Mouse (Mus musculus): Measurements from ENCODE around the gene Gm13694. TPM values are rescaled to one million over a fixed set of nuclear protein-coding genes. Genes with fewer than 3 reads are reported as not detected.
"Not testable (repeated sequence)": the region's sequence is repeated elsewhere in the genome, so short reads cannot be mapped to it uniquely, and the experiment has no call there.

The Gm13694 gene
- polyA plus RNA-seq, 1 experiment from 2014 or later, result not detected

DNA sequence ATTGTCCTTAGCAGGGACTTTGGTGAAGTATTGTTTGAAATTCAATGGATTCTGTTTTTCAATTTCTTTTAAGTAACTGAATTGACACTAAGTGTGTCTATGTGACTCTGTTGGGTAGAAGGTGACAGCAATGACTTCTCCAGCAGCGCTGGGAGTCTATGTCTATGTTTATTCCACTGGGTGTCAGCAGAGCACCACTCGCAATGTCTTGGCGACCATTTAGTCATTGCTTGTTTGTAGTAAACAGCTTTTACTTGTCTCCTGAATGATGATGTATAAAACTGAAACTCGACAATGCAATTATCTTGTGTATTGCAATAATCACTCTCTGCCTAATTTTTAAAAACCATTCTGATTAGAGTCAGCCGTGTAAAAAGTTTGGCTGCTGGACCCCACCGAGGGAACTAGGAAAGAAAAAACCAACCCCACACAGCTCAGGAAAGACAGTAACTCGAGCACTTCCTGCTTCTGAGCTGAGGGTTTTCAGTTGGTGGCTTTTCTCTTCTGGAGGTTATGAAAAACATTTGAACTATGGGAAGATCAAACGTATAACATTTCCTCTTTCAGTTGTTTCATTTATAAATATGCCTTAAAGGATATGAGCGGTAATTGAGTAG, 15.0 kb downstream of the Gm13694 start:
- 53% methylated on average over 8 of the region's 9 CpGs for WGBS
- not testable (repeated sequence) for H3K9ac ChIP-seq (replicated peaks); H3K4me2 ChIP-seq; H3K27ac ChIP-seq; ATAC-seq (ENCODE audit: insufficient number of reproducible peaks, insufficient read depth, low FRiP score, low TSS enrichment, low read depth); H3K4me3 ChIP-seq (replicated peaks); H3K9me3 ChIP-seq; H3K27me3 ChIP-seq; H3K36me3 ChIP-seq; H3K4me1 ChIP-seq (replicated peaks)

DNA sequence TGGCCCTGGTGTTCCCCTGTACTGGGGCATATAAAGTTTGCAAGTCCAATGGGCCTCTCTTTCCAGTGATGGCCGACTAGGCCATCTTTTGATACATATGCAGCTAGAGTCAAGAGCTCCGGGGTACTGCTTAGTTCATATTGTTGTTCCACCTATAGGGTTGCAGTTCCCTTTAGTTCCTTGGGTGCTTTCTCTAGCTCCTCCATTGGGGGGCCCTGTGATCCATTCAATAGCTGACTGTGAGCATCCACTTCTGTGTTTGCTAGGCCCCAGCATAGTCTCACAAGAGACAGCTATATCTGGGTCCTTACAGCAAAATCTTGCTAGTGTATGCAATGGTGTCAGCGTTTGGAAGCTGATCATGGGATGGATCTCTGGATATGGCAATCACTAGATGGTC, 15.8 kb downstream of the Gm13694 start:
- not testable (repeated sequence) for H3K9me3 ChIP-seq; H3K36me3 ChIP-seq; H3K27ac ChIP-seq; H3K4me2 ChIP-seq; H3K9ac ChIP-seq (replicated peaks); ATAC-seq (ENCODE audit: insufficient number of reproducible peaks, insufficient read depth, low FRiP score, low TSS enrichment, low read depth); H3K4me1 ChIP-seq (replicated peaks); H3K27me3 ChIP-seq; H3K4me3 ChIP-seq (replicated peaks)
- 100% methylated on average over 1 of the region's 3 CpGs for WGBS

DNA sequence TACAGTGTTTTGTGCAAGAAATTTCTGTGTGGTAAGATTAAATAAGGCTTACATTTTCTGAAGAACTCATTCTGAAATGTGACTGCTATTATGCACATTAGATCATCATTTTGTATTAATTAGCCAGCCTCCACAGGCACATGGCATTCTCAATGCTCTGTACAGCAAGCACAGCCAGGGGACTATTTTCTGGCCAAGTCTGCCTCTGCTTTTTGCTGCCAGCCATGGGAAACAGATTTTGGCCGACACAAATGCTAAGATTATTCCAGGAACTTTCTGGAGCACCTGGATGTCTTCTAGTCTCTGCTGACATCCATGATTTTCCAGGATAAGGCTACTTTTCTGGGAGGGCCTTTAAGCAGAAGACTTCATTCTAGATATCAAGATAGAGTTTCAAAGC, 30.2 kb downstream of the Gm13694 start:
- H3K4me1 ChIP-seq (replicated peaks), result no peaks in the 10 kb centered on the region
- 75% methylated on average over 1 of the region's 1 CpGs for WGBS
- H3K36me3 ChIP-seq, result no peaks in the 10 kb centered on the region
- H3K9me3 ChIP-seq, result no peaks in the 10 kb centered on the region
- ATAC-seq (ENCODE audit: insufficient number of reproducible peaks, insufficient read depth, low FRiP score, low TSS enrichment, low read depth), result no peak
- H3K27ac ChIP-seq, result no peak overlapping the region
- H3K4me3 ChIP-seq (replicated peaks), result no peak overlapping the region
- no peaks in the 10 kb centered on the region for H3K27me3 ChIP-seq
- no peak overlapping the region for H3K9ac ChIP-seq (replicated peaks)
- no peak overlapping the region for H3K4me2 ChIP-seq

DNA sequence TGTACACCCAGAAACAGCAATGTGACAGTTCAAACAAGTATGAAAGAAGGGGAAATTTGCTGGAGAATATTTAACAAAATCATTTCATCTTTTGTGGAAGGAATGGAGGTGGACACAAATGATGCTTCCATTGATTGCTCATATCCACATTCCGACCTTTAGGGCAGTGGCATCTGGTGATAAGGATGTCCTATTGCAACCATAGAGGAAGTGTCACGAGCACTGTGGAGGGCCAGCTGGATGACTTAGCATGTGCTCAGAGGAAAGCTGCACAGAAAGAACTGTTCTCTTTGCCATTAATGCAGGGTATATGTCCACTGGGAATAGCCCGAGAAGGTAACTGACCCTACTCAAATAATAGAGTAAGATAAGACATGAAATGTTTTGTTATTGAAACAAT, 31.1 kb downstream of the Gm13694 start:
- no peak overlapping the region for H3K27ac ChIP-seq
- H3K4me1 ChIP-seq (replicated peaks), result no peaks in the 10 kb centered on the region
- no peak overlapping the region for H3K4me2 ChIP-seq
- no peak overlapping the region for H3K9ac ChIP-seq (replicated peaks)
- no peak overlapping the region for H3K4me3 ChIP-seq (replicated peaks)
- ATAC-seq (ENCODE audit: insufficient number of reproducible peaks, insufficient read depth, low FRiP score, low TSS enrichment, low read depth), result no peak
- no peaks in the 10 kb centered on the region for H3K9me3 ChIP-seq
- no peaks in the 10 kb centered on the region for H3K27me3 ChIP-seq
- WGBS, result 80% methylated on average over 3 of the region's 3 CpGs
- no peaks in the 10 kb centered on the region for H3K36me3 ChIP-seq

DNA sequence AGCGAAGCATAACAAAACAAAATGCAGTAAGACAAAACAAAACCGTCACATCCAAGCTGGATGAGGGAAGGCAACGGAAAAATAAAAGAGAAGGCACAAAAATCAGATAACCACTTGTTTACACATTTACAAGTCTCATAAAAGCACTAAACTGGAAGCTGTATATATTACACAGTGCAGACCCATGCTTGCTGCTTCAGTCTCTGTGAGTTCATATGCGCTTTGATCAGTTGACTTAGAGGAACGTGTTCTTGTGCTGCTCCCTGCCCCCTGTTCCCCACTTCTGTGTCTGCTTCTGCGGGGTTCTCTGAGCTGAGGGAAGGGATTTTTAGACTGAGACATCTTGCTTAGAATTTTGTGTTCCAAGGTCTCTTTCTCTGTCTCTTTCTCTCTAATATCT, 35.8 kb downstream of the Gm13694 start:
- Histone ChIP-seq H3K4me3 (replicated peaks) (no peak overlapping the region), H3K4me2 (no peak overlapping the region), H3K27ac (no peak overlapping the region), H3K9ac (replicated peaks) (no peak overlapping the region), H3K4me1 (replicated peaks) (no peaks in the 10 kb centered on the region), H3K36me3 (no peaks in the 10 kb centered on the region), H3K9me3 (no peaks in the 10 kb centered on the region), H3K27me3 (no peaks in the 10 kb centered on the region)
- 50% methylated on average over 6 of the region's 6 CpGs for WGBS
- ATAC-seq (ENCODE audit: insufficient number of reproducible peaks, insufficient read depth, low FRiP score, low TSS enrichment, low read depth), result no peak

DNA sequence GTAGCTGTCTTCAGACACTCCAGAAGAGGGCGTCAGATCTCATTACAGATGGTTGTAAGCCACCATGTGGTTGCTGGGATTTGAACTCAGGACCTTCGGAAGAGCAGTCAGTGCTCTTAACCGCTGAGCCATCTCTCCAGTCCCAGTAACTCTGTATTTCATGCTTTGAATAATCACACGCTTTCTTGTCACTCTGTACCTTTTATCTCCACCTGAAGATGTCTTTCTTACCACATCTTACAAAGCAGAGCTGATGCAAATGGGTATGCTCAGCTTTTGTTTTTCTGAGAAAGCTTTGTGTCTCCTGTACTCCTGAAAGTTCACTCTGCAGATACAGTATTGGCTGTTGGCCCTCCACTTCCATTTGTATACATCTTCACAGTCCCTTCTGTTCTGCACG, 37.6 kb downstream of the Gm13694 start:
- not testable (repeated sequence) for H3K9ac ChIP-seq (replicated peaks); H3K4me1 ChIP-seq (replicated peaks); H3K27ac ChIP-seq; H3K4me3 ChIP-seq (replicated peaks); ATAC-seq (ENCODE audit: insufficient number of reproducible peaks, insufficient read depth, low FRiP score, low TSS enrichment, low read depth); H3K9me3 ChIP-seq; H3K4me2 ChIP-seq; H3K36me3 ChIP-seq; H3K27me3 ChIP-seq
- WGBS, result 74% methylated on average over 5 of the region's 5 CpGs

DNA sequence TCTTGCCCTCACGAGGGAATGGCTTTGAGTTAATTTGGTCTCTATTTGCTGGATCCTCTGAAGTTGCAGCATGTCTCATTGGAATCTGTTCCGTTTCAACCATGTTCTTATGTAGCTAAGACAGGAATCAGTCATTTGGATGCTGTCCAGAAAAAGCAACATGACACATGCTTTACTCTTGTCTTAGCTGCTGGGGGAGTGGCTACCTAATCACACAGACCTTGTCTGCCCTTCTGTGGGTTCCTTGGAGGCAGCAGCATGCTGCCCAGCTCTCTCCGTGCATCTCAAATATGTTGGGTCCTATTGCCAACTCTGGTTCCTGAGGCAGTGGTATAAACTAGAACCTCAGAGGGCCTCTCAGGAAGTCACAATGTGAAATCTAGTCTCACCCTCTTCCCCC, 39.6 kb downstream of the Gm13694 start:
- no peaks in the 10 kb centered on the region for H3K9me3 ChIP-seq
- H3K4me1 ChIP-seq (replicated peaks), result no peaks in the 10 kb centered on the region
- H3K27me3 ChIP-seq, result no peaks in the 10 kb centered on the region
- no peak overlapping the region for H3K4me3 ChIP-seq (replicated peaks)
- WGBS, result 54% methylated on average over 3 of the region's 3 CpGs
- H3K36me3 ChIP-seq, result no peaks in the 10 kb centered on the region
- no peak overlapping the region for H3K27ac ChIP-seq
- ATAC-seq (ENCODE audit: insufficient number of reproducible peaks, insufficient read depth, low FRiP score, low TSS enrichment, low read depth), result no peak
- H3K9ac ChIP-seq (replicated peaks), result no peak overlapping the region
- no peak overlapping the region for H3K4me2 ChIP-seq

DNA sequence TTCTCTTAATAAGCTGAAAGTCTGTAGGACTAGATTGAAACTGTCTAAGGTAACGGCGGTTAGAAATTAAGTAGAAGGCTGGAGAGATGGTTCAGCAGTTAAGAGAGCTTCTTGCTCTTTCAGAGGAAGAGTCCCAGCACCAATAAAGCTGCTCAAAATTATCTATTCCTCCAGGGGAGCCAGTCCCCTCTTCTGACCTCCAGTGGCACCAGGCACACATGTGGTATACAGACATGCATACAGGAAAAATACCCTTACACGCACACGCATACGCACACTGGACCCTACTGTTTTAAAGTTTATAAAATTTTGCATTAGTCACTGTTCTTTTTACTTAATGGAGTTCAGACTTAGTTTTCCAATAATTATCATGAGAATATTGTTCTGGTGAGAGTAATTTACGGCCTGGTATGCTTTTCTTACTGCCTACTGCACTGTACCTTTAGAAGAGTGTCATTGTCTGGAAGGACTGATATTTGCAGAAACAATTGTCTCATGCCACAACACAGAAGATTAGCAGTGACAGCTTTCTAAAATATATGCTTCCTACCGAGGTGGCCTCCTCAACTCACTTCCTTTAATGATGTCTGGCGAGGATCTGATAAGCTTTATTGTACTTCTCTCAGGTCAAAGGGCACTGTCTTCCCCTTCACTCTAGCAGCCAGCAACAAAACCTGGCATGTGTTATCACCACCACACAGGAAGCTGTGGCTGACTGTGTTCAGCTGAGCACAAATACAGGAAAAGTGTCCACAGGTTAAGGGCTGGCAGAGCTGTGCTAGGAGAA, 41.0 kb downstream of the Gm13694 start:
- no peaks in the 10 kb centered on the region for H3K27me3 ChIP-seq
- no peaks in the 10 kb centered on the region for H3K36me3 ChIP-seq
- no peak overlapping the region for H3K9ac ChIP-seq (replicated peaks)
- H3K4me1 ChIP-seq (replicated peaks), result no peaks in the 10 kb centered on the region
- no peaks in the 10 kb centered on the region for H3K9me3 ChIP-seq
- no peak for ATAC-seq (ENCODE audit: insufficient number of reproducible peaks, insufficient read depth, low FRiP score, low TSS enrichment, low read depth)
- no peak overlapping the region for H3K27ac ChIP-seq
- no peak overlapping the region for H3K4me3 ChIP-seq (replicated peaks)
- WGBS, result 62% methylated on average over 8 of the region's 8 CpGs
- H3K4me2 ChIP-seq, result no peak overlapping the region

DNA sequence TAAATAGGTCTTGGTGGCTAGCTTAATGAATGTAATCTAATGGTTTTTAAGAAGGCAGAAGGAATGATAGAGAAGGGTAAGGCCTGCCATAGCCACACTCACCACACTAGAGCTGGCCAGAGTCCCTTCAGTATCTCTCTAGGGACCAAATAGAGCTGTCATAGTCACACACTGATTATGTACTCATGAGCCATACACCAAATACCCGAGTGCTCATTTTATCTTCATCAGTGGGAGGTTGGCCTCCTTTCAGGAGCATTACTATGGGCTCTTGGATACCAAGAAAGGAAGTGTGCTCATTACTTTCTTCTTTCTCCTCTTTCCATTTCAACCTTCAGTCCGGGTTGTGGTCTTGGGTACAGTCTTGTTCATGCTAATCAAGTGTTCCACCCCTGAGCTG, 43.2 kb downstream of the Gm13694 start:
- no peaks in the 10 kb centered on the region for H3K4me1 ChIP-seq (replicated peaks)
- H3K4me3 ChIP-seq (replicated peaks), result no peak overlapping the region
- H3K4me2 ChIP-seq, result no peak overlapping the region
- 83% methylated on average over 2 of the region's 2 CpGs for WGBS
- ATAC-seq (ENCODE audit: insufficient number of reproducible peaks, insufficient read depth, low FRiP score, low TSS enrichment, low read depth), result no peak
- H3K27ac ChIP-seq, result no peak overlapping the region
- no peaks in the 10 kb centered on the region for H3K27me3 ChIP-seq
- no peaks in the 10 kb centered on the region for H3K9me3 ChIP-seq
- no peak overlapping the region for H3K9ac ChIP-seq (replicated peaks)
- H3K36me3 ChIP-seq, result no peaks in the 10 kb centered on the region

DNA sequence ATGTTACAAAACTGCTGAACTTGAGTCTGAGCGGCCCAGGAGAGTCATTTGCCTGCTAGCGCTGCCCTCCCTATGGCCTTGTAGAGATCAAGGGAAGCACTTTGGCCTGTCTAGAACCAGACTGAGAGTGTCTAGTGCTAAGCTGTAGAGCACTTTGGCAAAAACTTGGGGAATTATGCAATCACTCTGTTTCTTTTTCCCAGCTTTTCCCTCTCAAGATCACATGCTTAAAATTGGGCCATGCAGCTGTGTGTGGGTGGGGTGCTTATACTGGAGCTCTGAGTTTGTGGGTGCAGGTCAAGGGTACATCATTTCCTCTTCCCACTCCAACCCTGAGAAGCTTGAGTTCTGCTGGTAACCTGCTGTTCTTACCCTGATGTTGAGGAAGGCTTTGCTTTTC, 44.2 kb downstream of the Gm13694 start:
- H3K9me3 ChIP-seq, result no peaks in the 10 kb centered on the region
- no peaks in the 10 kb centered on the region for H3K4me1 ChIP-seq (replicated peaks)
- 84% methylated on average over 2 of the region's 2 CpGs for WGBS
- no peak overlapping the region for H3K9ac ChIP-seq (replicated peaks)
- H3K36me3 ChIP-seq, result no peaks in the 10 kb centered on the region
- no peak overlapping the region for H3K27ac ChIP-seq
- H3K4me3 ChIP-seq (replicated peaks), result no peak overlapping the region
- H3K27me3 ChIP-seq, result no peaks in the 10 kb centered on the region
- no peak for ATAC-seq (ENCODE audit: insufficient number of reproducible peaks, insufficient read depth, low FRiP score, low TSS enrichment, low read depth)
- H3K4me2 ChIP-seq, result no peak overlapping the region

DNA sequence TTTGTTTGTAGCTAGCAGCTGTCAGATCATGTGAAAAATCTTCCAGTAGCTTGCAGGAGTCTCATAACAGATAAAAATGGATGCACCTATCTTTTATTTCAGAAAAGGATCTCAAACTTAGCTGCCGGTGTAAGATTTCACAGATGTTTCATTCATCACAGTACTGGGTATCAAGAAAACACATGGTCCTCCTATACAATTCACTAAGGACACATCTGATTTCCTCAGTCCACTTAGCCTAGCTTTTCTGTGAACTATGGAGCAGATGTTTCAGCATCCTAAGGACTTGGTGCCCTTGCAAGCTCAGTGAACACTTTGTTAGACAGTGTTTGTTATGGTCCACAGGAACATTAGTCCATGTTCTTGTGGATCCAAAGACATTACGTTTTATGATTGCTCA, 44.6 kb downstream of the Gm13694 start:
- ATAC-seq (ENCODE audit: insufficient number of reproducible peaks, insufficient read depth, low FRiP score, low TSS enrichment, low read depth), result no peak
- H3K4me1 ChIP-seq (replicated peaks), result no peaks in the 10 kb centered on the region
- no peaks in the 10 kb centered on the region for H3K9me3 ChIP-seq
- no peak overlapping the region for H3K9ac ChIP-seq (replicated peaks)
- no peaks in the 10 kb centered on the region for H3K27me3 ChIP-seq
- no peak overlapping the region for H3K4me3 ChIP-seq (replicated peaks)
- H3K4me2 ChIP-seq, result no peak overlapping the region
- no peak overlapping the region for H3K27ac ChIP-seq
- WGBS, result 79% methylated on average over 2 of the region's 2 CpGs
- no peaks in the 10 kb centered on the region for H3K36me3 ChIP-seq

DNA sequence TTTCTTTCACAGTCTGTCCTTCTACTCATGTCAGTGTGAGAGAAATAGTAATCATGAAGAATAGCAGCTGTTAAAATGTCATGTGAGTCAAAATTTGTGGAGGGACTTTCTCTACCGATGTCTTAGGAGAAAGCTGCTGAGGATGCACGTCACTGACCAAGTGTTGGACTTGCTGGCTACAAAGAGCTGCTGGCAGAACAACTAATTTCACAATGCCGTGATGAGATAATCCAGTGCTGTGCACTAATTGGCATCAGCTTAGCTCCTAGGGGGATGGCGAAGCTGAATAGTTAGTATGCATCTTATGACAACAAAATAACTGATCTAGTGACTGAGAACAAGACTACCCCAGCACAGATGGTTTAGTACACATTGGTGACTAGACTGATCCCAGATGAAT, 46.5 kb downstream of the Gm13694 start:
- 56% methylated on average over 4 of the region's 4 CpGs for WGBS

More for the DNA sequence above, 46.5 kb downstream of the Gm13694 start:
- Histone ChIP-seq H3K36me3 (no peaks in the 10 kb centered on the region), H3K4me2 (no peak overlapping the region), H3K9me3 (no peaks in the 10 kb centered on the region), H3K4me1 (replicated peaks) (no peaks in the 10 kb centered on the region), H3K27me3 (no peaks in the 10 kb centered on the region), H3K27ac (no peak overlapping the region), H3K9ac (replicated peaks) (no peak overlapping the region), H3K4me3 (replicated peaks) (no peak overlapping the region)
- ATAC-seq (ENCODE audit: insufficient number of reproducible peaks, insufficient read depth, low FRiP score, low TSS enrichment, low read depth), result no peak
